ENCODE assay signal across 17 mouse cellular contexts in genomic region chr2:161053765-161054164, GRCm38 (mm10). TPM values are rescaled to one million over a fixed set of nuclear protein-coding genes. Genes with fewer than 3 reads are reported as not detected.
DNase-seq lines count a peak whose midpoint lies in the region; TF ChIP-seq lines count a peak whose summit lies in the region.
"Had no signal": no experiment of that assay in that cellular context is flagged by ENCODE, and none has a peak within 500 bp of the region (broad histone marks: within the 10 kb centered on the region; RNA-seq: fewer than 3 reads in every experiment).

No protein-coding gene starts in this region.

- intact Hi-C loops in gastrocnemius, adult 2 months (cut with DNase I), result no loop called here

- peak; percentile 21 for DNase-seq in gastrocnemius, adult 2 months
- DNase-seq in gastrocnemius, postnatal 10 days, result no peak
- DNase-seq in cerebellum, adult 18-20 months, result peak; percentile 76 to 83
- DNase-seq in cerebellum, postnatal 36 days, result peak; percentile 69 to 71
- DNase-seq in layer of hippocampus, postnatal 10 days (ENCODE audit: low spot score in 2 of 2), result peak; percentile 35 to 47
- no peak for DNase-seq in embryo, embryonic 9.5 days (ENCODE audit: extremely low spot score)
- no peak for DNase-seq in adrenal gland, adult 2 months
- no peak for DNase-seq in urinary bladder, postnatal 14 days (ENCODE audit: low spot score)
- DNase-seq: adrenal gland, postnatal 14 days; gastrocnemius, postnatal 25 days; heart, postnatal 36 days; kidney, adult 9 months; kidney, postnatal 36 days; lung, postnatal 4 days had no signal

- no peak for TF ChIP-seq CTCF in gastrocnemius, adult 2 months (IDR thresholded peaks at IDR 0.05)

- H3K4me3 ChIP-seq in gastrocnemius, adult 2 months, result no peak overlapping the region
- H3K4me3 ChIP-seq: embryonic facial prominence, embryonic 10.5 days; heart, embryonic 13.5 days; neural tube, embryonic 13.5 days had no signal

- H3K27ac ChIP-seq in gastrocnemius, adult 2 months, result no peak overlapping the region; the same call in 1 of the 2 replicates
- H3K27ac ChIP-seq: embryonic facial prominence, embryonic 10.5 days; heart, embryonic 13.5 days; neural tube, embryonic 13.5 days had no signal

RNA-seq across cellular contexts. Expression of gene Chd6, which starts 55.1 kb away (rescaled TPM):
- total RNA-seq in gastrocnemius, adult 2 months (2021), result 10 to 100 TPM; 18.0 to 21.0 TPM
- total RNA-seq in gastrocnemius, postnatal 10 days (2021), result 10 to 100 TPM; 18.6 to 27.2 TPM
- 10 to 100 TPM; 55.9 to 63.9 TPM for total RNA-seq in layer of hippocampus, postnatal 10 days (2021)
- total RNA-seq in adrenal gland, adult 2 months (2021), result 10 to 100 TPM; 27.7 to 34.1 TPM
- polyA plus RNA-seq in adrenal gland, adult 2 months (2012; rRNA removed), result 5.7 and 6.6 TPM in 2 replicates

Comparison
In these comparisons a context has a peak if more than half of its experiments do, and no peak if none do; other contexts are left out.
1. DNase-seq: peak in gastrocnemius, adult 2 months (single experiment), cerebellum, adult 18-20 months (2 of 2), cerebellum, postnatal 36 days (2 of 2) and layer of hippocampus, postnatal 10 days (2 of 2); none in gastrocnemius, postnatal 10 days (single experiment), embryo, embryonic 9.5 days (single experiment), adrenal gland, adult 2 months (single experiment) and urinary bladder, postnatal 14 days (single experiment).